Comparison of ENCODE assay signal across 17 mouse cellular contexts in genomic region chr2:123401064-123401463, GRCm38 (mm10).
DNase-seq lines count a peak whose midpoint lies in the region; ATAC-seq lines count a peak whose summit lies in the region.
"Had no signal": no experiment of that assay in that cellular context is flagged by ENCODE, and none has a peak within 500 bp of the region (broad histone marks: within the 10 kb centered on the region; RNA-seq: fewer than 3 reads in every experiment).

No protein-coding gene starts in this region.

- H3K4me2 ChIP-seq in hindbrain, embryonic 14.5 days (replicated peaks): no peak overlapping the region
- no peak overlapping the region for H3K4me2 ChIP-seq in midbrain, embryonic 13.5 days (replicated peaks)
- H3K4me2 ChIP-seq in midbrain, embryonic 16.5 days (ENCODE audit: low read length): no peak overlapping the region
- no peak overlapping the region for H3K4me2 ChIP-seq in forebrain, embryonic 12.5 days
- no peak overlapping the region for H3K4me2 ChIP-seq in forebrain, embryonic 16.5 days (ENCODE audit: low read length)
- H3K4me2 ChIP-seq: stomach, embryonic 15.5 days had no signal

- no peaks in the 10 kb centered on the region for H3K9me3 ChIP-seq in hindbrain, embryonic 14.5 days (ENCODE audit: control insufficient read depth, low read length)
- H3K9me3 ChIP-seq in hindbrain, embryonic 10.5 days: no peaks in the 10 kb centered on the region
- no peaks in the 10 kb centered on the region for H3K9me3 ChIP-seq in midbrain, embryonic 13.5 days
- H3K9me3 ChIP-seq in midbrain, embryonic 16.5 days (replicated peaks; ENCODE audit: control insufficient read depth, low read length, poor library complexity, severe bottlenecking): no peaks in the 10 kb centered on the region
- no peaks in the 10 kb centered on the region for H3K9me3 ChIP-seq in forebrain, embryonic 12.5 days
- no peaks in the 10 kb centered on the region for H3K9me3 ChIP-seq in forebrain, embryonic 16.5 days (ENCODE audit: control insufficient read depth, low read length)
- H3K9me3 ChIP-seq: heart, embryonic 10.5 days; stomach, embryonic 15.5 days had no signal

- H3K36me3 ChIP-seq in hindbrain, embryonic 14.5 days (replicated peaks; ENCODE audit: control insufficient read depth, insufficient read depth): no peaks in the 10 kb centered on the region
- H3K36me3 ChIP-seq in hindbrain, embryonic 10.5 days: no peaks in the 10 kb centered on the region
- H3K36me3 ChIP-seq in midbrain, embryonic 13.5 days: no peaks in the 10 kb centered on the region
- H3K36me3 ChIP-seq in midbrain, embryonic 16.5 days (ENCODE audit: control insufficient read depth, insufficient read depth, low read length): no peaks in the 10 kb centered on the region
- no peaks in the 10 kb centered on the region for H3K36me3 ChIP-seq in forebrain, embryonic 12.5 days (replicated peaks)
- H3K36me3 ChIP-seq in forebrain, embryonic 16.5 days (ENCODE audit: control insufficient read depth, insufficient read depth): no peaks in the 10 kb centered on the region
- H3K36me3 ChIP-seq: heart, embryonic 10.5 days; stomach, embryonic 15.5 days had no signal

- H3K27ac ChIP-seq in hindbrain, embryonic 14.5 days: no peak overlapping the region
- H3K27ac ChIP-seq in hindbrain, embryonic 10.5 days: no peak overlapping the region
- no peak overlapping the region for H3K27ac ChIP-seq in midbrain, embryonic 13.5 days
- no peak overlapping the region for H3K27ac ChIP-seq in midbrain, embryonic 16.5 days (ENCODE audit: low read length)
- H3K27ac ChIP-seq in forebrain, embryonic 12.5 days: no peak overlapping the region
- H3K27ac ChIP-seq in forebrain, embryonic 16.5 days (ENCODE audit: low read length): no peak overlapping the region
- H3K27ac ChIP-seq: heart, embryonic 10.5 days; kidney, postnatal 0 days; liver, embryonic 14.5 days; stomach, embryonic 15.5 days had no signal

- H3K4me1 ChIP-seq in hindbrain, embryonic 14.5 days (replicated peaks; ENCODE audit: control insufficient read depth, insufficient read depth, low read length): no peaks in the 10 kb centered on the region
- no peaks in the 10 kb centered on the region for H3K4me1 ChIP-seq in hindbrain, embryonic 10.5 days (replicated peaks)
- H3K4me1 ChIP-seq in midbrain, embryonic 13.5 days (replicated peaks): no peaks in the 10 kb centered on the region
- no peaks in the 10 kb centered on the region for H3K4me1 ChIP-seq in midbrain, embryonic 16.5 days (ENCODE audit: control insufficient read depth, insufficient read depth, low read length)
- 0 out of 2 replicates have a peak, but pooled peaks cover 2% of the 10 kb centered on the region for H3K4me1 ChIP-seq in forebrain, embryonic 12.5 days
- H3K4me1 ChIP-seq in forebrain, embryonic 16.5 days (replicated peaks; ENCODE audit: control insufficient read depth, insufficient read depth, low read length): peaks cover 4% of the 10 kb centered on the region; the same call in 1 of the 2 replicates
- H3K4me1 ChIP-seq: heart, embryonic 10.5 days; stomach, embryonic 15.5 days had no signal

- H3K4me3 ChIP-seq in hindbrain, embryonic 14.5 days (replicated peaks; ENCODE audit: low read length): no peak overlapping the region
- H3K4me3 ChIP-seq in hindbrain, embryonic 10.5 days: no peak overlapping the region
- no peak overlapping the region for H3K4me3 ChIP-seq in midbrain, embryonic 13.5 days (replicated peaks)
- H3K4me3 ChIP-seq in midbrain, embryonic 16.5 days (ENCODE audit: low read depth, low read length): no peak overlapping the region
- no peak overlapping the region for H3K4me3 ChIP-seq in forebrain, embryonic 12.5 days (replicated peaks)
- H3K4me3 ChIP-seq in forebrain, embryonic 16.5 days (replicated peaks; ENCODE audit: low read length): no peak overlapping the region
- H3K4me3 ChIP-seq: heart, embryonic 10.5 days; stomach, embryonic 15.5 days had no signal

- H3K9ac ChIP-seq in hindbrain, embryonic 14.5 days: no peak overlapping the region
- no peak overlapping the region for H3K9ac ChIP-seq in midbrain, embryonic 13.5 days (replicated peaks)
- H3K9ac ChIP-seq in midbrain, embryonic 16.5 days (ENCODE audit: low read depth, low read length): no peak overlapping the region
- no peak overlapping the region for H3K9ac ChIP-seq in forebrain, embryonic 12.5 days
- H3K9ac ChIP-seq in forebrain, embryonic 16.5 days (replicated peaks; ENCODE audit: low read depth, low read length): no peak overlapping the region
- H3K9ac ChIP-seq: liver, embryonic 14.5 days; stomach, embryonic 15.5 days had no signal

- peak; percentile 40 for DNase-seq in hindbrain, embryonic 14.5 days (ENCODE audit: low spot score)
- DNase-seq in hindbrain, embryonic 10.5 days (ENCODE audit: low spot score): no peak
- DNase-seq in gastrocnemius, postnatal 36 days: no peak
- DNase-seq: B cell, adult 2 months; cerebellum, adult 9-10 months; embryo, embryonic 11 days; kidney, adult 11 months; right cerebral cortex, postnatal 25 days; thymus, adult 18-20 months had no signal

- H3K27me3 ChIP-seq in hindbrain, embryonic 14.5 days (ENCODE audit: control insufficient read depth, insufficient read depth, low read length): no peaks in the 10 kb centered on the region
- no peaks in the 10 kb centered on the region for H3K27me3 ChIP-seq in hindbrain, embryonic 10.5 days (ENCODE audit: insufficient read depth, poor library complexity, severe bottlenecking)
- no peaks in the 10 kb centered on the region for H3K27me3 ChIP-seq in midbrain, embryonic 13.5 days
- no peaks in the 10 kb centered on the region for H3K27me3 ChIP-seq in midbrain, embryonic 16.5 days (ENCODE audit: control insufficient read depth, insufficient read depth, low read depth, low read length)
- H3K27me3 ChIP-seq in forebrain, embryonic 12.5 days: no peaks in the 10 kb centered on the region
- no peaks in the 10 kb centered on the region for H3K27me3 ChIP-seq in forebrain, embryonic 16.5 days (replicated peaks; ENCODE audit: control insufficient read depth, insufficient read depth, low read length)
- H3K27me3 ChIP-seq: stomach, embryonic 15.5 days had no signal

- intact Hi-C loops in gastrocnemius, postnatal 36 days (cut with DNase I): no loop called here

- ATAC-seq in hindbrain, embryonic 14.5 days (ENCODE audit: low FRiP score): 0 out of 2 replicates have a peak, but pooled peaks have one; percentile 65
- peak; percentile 34; the same call in 1 of the 2 replicates for ATAC-seq in midbrain, embryonic 13.5 days
- no peak; the same call in 1 of the 2 replicates for ATAC-seq in midbrain, embryonic 16.5 days
- ATAC-seq in forebrain, embryonic 12.5 days (ENCODE audit: low FRiP score): peak; percentile 76; the same call in 1 of the 2 replicates
- ATAC-seq in forebrain, embryonic 16.5 days: peak; percentile 57; the same call in 1 of the 2 replicates
